Mouse (Mus musculus): Measurements from ENCODE around the gene Ahnak2.
"Not testable (repeated sequence)": the region's sequence is repeated elsewhere in the genome, so short reads cannot be mapped to it uniquely, and the experiment has no call there.

Ahnak2 gene

DNA sequence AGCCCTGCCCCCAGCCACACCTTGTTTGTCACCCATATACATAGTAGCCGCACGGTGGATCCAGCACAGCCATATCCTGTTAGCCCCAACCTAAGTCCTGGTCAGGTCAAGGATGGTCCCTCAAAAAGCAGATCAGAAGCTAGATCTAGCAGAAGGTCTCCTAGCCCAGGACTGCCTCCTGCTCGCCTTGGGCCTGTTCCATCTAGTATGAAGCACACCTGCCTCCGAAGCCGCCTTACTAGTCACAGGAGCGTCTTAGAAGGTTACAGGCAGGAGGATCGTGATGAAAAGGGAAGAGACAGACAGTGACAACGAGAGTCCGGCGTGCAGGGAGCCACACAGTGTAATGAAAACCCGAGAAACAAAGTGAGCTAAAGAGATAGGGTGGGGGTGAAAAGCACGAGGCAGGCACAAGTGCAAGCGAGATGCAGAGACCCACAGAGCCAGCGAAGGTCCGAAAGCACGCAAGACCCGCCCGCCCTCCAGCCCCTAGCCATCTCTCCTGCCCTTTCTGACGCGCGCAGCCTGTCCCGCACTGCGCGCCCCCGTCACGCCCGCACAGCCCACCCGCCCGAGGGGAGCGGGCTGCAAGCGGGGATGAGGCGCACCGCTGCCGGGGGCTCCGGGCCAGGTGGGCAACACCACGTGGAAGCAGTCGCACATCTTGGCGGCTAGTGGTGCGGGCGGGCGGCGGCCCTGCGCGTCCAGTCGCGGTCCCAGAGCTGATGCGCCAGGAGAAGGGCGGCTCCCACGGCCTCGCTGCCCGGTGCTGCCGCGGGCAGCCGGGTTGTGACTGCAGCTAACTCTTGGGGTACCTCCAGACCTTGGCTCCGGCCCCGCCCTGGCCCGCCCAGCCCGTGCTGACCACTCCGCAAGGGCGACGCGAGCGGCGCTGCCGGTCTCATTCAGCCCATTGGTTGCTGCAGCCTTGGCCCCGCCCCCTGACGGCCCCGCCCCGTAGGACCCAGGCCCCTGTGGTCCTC lies at the start of gene Ahnak2:
Gene Ahnak2, minus strand, starts transcription at position 794 of the 983 bp plus-strand sequence.
- no peak for DNase-seq (ENCODE audit: low read depth)

DNA sequence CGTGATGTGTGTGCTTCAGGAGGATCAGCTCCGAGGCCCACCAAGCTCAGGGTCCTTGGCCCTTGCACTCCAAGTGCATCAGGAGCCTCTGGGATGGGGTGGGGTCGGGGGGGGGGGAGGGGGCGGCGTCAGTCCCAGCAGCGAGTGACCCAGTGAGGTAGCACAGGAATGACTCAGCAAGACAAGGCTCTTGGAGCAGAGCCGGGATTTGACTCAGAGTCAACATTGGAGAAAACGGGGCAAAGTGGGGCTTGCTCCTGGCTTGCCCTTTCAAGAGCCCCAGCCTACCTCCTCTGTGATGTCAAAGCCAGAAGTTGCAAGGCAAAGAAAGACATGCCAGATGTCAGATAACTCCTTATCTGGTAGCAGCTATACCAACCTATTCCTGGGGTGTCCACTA lies 48.7 kb upstream of the Ahnak2 start:
- peak; percentile 66 for DNase-seq (ENCODE audit: low read depth)

DNA sequence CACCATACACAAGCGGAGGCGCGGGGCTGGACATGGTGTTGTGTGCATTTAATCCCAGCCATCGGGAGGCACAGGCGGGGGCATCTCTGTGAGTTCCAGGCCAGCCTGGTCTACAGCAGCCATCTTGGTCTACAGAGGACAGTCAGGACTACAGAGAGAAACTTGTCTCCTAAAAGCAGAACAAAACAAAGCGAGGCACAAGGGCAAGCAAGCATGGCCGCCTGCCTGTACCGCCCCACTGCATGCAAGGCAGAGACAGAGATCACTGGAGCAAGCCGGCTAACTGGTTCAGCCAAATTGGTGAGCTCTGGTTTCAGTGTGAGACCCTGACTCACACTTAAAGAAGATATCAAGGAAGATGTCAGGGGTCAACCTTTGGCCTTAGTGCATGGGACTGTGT lies 47.9 kb upstream of the Ahnak2 start:
- no peak for DNase-seq (ENCODE audit: low read depth)

GRCm38 (mm10) chr12:112849235-112850022 lies 47.0 kb upstream of the Ahnak2 start:
- no peak for DNase-seq (ENCODE audit: low read depth)

DNA sequence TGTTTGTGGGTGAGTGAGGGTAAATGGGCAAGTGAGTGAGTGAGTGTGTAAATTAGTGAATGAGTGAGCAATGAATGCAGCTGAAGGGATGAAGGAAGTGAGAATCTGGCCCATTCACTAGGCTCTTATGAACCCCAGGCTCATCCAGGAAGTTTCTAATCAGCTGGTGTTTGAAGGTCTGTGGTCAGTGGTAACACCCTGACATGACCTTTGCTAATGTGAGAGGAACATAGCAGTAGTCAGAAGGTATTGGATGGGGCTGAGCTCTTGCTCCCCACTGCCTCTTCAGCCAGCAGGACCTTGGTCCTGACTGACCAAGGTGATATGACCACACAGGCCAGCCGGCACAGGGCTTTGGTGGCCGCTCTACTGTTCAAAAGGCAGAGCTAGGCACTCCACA lies 45.4 kb upstream of the Ahnak2 start:
- no peak for DNase-seq (ENCODE audit: low read depth)

- no peak for DNase-seq (ENCODE audit: low read depth)
Observed at GRCm38 (mm10) chr12:112843803-112844202, 41.3 kb upstream of the Ahnak2 start.

DNA sequence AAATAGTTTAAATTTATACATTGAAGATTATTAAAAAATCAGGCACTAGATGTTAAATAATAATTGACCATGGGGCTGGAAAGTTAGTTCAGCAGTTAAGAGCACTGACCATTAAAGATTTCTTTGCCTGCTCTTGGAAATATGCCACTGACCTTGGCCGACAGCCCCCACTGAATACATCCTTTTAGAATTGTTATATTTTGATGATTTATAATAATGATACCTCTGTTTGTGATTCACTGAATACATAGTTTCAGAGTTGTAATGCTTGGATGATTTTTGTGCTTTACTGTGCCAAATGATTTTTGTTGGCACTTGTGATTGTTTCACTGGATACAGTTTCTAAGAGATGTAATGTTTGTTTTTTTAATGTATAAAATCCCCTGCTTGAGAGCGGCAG lies 39.7 kb upstream of the Ahnak2 start:
- not testable (repeated sequence) for DNase-seq (ENCODE audit: low read depth)

- DNase-seq (ENCODE audit: low read depth): not testable (repeated sequence)
Observed at GRCm38 (mm10) chr12:112841338-112841892, 39.0 kb upstream of the Ahnak2 start.

GRCm38 (mm10) chr12:112840209-112841086 lies 38.0 kb upstream of the Ahnak2 start:
- no peak for DNase-seq (ENCODE audit: low read depth)

GRCm38 (mm10) chr12:112835046-112835445 lies 32.6 kb upstream of the Ahnak2 start:
- no peak for DNase-seq (ENCODE audit: low read depth)

GRCm38 (mm10) chr12:112833527-112833926 lies 31.1 kb upstream of the Ahnak2 start:
- DNase-seq (ENCODE audit: low read depth): no peak

DNA sequence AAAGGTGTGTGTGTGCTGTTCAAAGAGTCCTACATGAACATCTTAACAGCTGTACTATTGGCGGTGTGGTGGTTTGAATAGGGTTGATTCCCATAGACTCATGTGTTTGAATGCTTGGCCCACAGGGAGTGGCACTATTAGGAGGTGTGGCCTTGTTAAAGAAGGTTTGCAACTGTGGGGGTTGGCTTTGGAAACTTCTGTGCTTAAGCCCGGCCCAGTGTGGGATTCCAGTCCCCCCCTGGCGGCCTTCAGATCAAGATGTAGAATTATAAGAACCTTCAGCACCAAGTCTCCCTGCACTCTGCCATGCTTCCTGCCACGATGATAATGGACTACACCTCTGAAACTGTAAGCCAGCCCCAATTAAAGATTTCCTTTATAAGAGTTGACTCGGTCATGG lies 30.0 kb upstream of the Ahnak2 start:
- no peak for DNase-seq (ENCODE audit: low read depth)

- DNase-seq (ENCODE audit: low read depth): no peak
Observed at GRCm38 (mm10) chr12:112830570-112830969, 28.1 kb upstream of the Ahnak2 start.

GRCm38 (mm10) chr12:112830141-112830540 lies 27.7 kb upstream of the Ahnak2 start:
- DNase-seq (ENCODE audit: low read depth): no peak

- DNase-seq (ENCODE audit: low read depth): peak; percentile 90
Observed at GRCm38 (mm10) chr12:112829244-112829864, 26.9 kb upstream of the Ahnak2 start, which contains the start of gene Cdca4. Gene Cdca4 (minus strand): TSS chr12:112829423.

GRCm38 (mm10) chr12:112828501-112829243 lies 26.2 kb upstream of the Ahnak2 start:
- no peak for DNase-seq (ENCODE audit: low read depth)

DNA sequence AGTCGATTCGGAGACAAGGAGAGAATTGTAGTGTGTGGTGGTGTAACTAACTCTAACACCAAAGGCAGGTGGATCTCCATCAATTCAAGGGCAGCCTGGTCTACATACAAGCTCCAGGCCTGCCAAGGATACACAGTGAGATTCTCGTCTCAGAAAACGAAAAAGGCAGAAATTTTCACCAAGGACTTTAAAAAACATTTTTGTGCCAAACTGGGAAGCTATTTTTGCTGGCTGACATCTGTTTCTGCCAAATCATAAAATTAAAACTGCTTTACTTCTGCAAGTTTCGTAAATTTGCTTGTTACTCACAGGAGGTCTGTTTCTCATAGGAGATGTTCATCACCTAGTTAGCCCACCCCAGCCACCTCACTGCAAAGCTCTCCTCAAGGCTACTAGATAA lies 23.4 kb upstream of the Ahnak2 start:
- no peak for DNase-seq (ENCODE audit: low read depth)

GRCm38 (mm10) chr12:112823221-112823620 lies 20.8 kb upstream of the Ahnak2 start:
- DNase-seq (ENCODE audit: low read depth): no peak

GRCm38 (mm10) chr12:112822676-112823075 lies 20.2 kb upstream of the Ahnak2 start:
- no peak for DNase-seq (ENCODE audit: low read depth)

DNA sequence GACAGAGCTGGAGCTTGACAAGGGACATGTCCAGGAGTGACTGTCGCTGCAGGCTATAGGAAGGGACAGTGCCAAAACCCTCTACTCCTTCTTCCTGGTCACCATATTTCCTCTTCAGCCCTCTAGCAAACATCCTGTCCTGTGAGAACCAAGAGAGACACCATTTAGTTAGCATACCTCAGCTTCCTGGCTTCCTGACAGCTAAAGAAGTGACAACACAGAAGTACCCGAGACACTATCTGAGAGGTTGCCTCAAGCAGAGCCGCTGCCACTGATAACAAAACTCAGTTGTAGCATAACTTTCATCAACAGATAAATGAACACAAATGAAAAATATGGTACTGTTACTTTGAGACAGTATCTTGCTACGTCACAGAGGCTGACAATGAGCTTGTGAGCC lies 19.5 kb upstream of the Ahnak2 start:
- DNase-seq (ENCODE audit: low read depth): no peak
